Mouse (Mus musculus): ENCODE measurements around the gene Tmie. TPM values are rescaled to one million over a fixed set of nuclear protein-coding genes. Genes with fewer than 3 reads are reported as not detected.
"Not testable (repeated sequence)": the region's sequence is repeated elsewhere in the genome, so short reads cannot be mapped to it uniquely, and the experiment has no call there.

Gene Tmie
- polyA plus RNA-seq, 1 experiment from 2014 or later: 0.22 TPM

GRCm38 (mm10) chr9:110825832-110826231 is 54.1 kb downstream of the Tmie start:
- Histone ChIP-seq H3K4me3 (no peak overlapping the region), H3K36me3 (ENCODE audit: poor library complexity, severe bottlenecking) (no peaks in the 10 kb centered on the region), H3K4me1 (no peaks in the 10 kb centered on the region), H3K27me3 (no peaks in the 10 kb centered on the region), H3K9ac (no peak overlapping the region), H3K9me3 (replicated peaks) (no peaks in the 10 kb centered on the region), H3K27ac (no peak overlapping the region), H3K4me2 (no peak overlapping the region)
- ATAC-seq: no peak
- WGBS: 73% methylated on average over 7 of the region's 7 CpGs

- WGBS: 82% methylated on average over 4 of the region's 4 CpGs
- ATAC-seq: no peak
- Histone ChIP-seq H3K4me3 (no peak overlapping the region), H3K27me3 (no peaks in the 10 kb centered on the region), H3K4me1 (no peaks in the 10 kb centered on the region), H3K9ac (no peak overlapping the region), H3K4me2 (no peak overlapping the region), H3K27ac (no peak overlapping the region), H3K36me3 (ENCODE audit: poor library complexity, severe bottlenecking) (no peaks in the 10 kb centered on the region), H3K9me3 (replicated peaks) (no peaks in the 10 kb centered on the region)
Measured at GRCm38 (mm10) chr9:110825426-110825825, 54.5 kb downstream of the Tmie start.

- Histone ChIP-seq H3K4me3 (no peak overlapping the region), H3K9me3 (replicated peaks) (no peaks in the 10 kb centered on the region), H3K36me3 (ENCODE audit: poor library complexity, severe bottlenecking) (no peaks in the 10 kb centered on the region), H3K4me2 (no peak overlapping the region), H3K27ac (no peak overlapping the region), H3K9ac (no peak overlapping the region), H3K4me1 (no peaks in the 10 kb centered on the region), H3K27me3 (no peaks in the 10 kb centered on the region)
- WGBS: 87% methylated on average over 7 of the region's 7 CpGs
- no peak for ATAC-seq
Measured at GRCm38 (mm10) chr9:110821436-110821835, 58.5 kb downstream of the Tmie start.

GRCm38 (mm10) chr9:110820546-110820945 is 59.4 kb downstream of the Tmie start:
- not testable (repeated sequence) for H3K9ac ChIP-seq; H3K27ac ChIP-seq; ATAC-seq; H3K4me1 ChIP-seq; H3K27me3 ChIP-seq; H3K4me2 ChIP-seq; H3K4me3 ChIP-seq; H3K9me3 ChIP-seq (replicated peaks); H3K36me3 ChIP-seq (ENCODE audit: poor library complexity, severe bottlenecking)

Small RNA genes within 50 kb of the gene (microRNA-seq; reads per million reads assigned to microRNA genes)
- not detected for gene Gm24269

Other genes with a start within 250 kb of the Tmie start
- 2.1 and 2.2 TPM in 2 replicates for gene Nbeal2, start 226.0 kb downstream of the Tmie start, polyA plus RNA-seq (2015; fragmentation: Nextera tagmentation; extraction: Ambion mirVana)
- gene Ccdc12, start 223.6 kb downstream of the Tmie start, polyA plus RNA-seq (2015; fragmentation: Nextera tagmentation; extraction: Ambion mirVana): 146 and 152 TPM in 2 replicates
- gene Myl3, start 138.3 kb downstream of the Tmie start, polyA plus RNA-seq (2015; fragmentation: Nextera tagmentation; extraction: Ambion mirVana): 0.40 and 1.8 TPM in 2 replicates
- gene Pth1r, start 133.0 kb downstream of the Tmie start, polyA plus RNA-seq (2015; fragmentation: Nextera tagmentation; extraction: Ambion mirVana): 5.5 and 5.9 TPM in 2 replicates
- not detected in 2 replicates for gene Prss42, start 81.9 kb downstream of the Tmie start, polyA plus RNA-seq (2015; fragmentation: Nextera tagmentation; extraction: Ambion mirVana)
- gene Prss44, start 66.1 kb downstream of the Tmie start, polyA plus RNA-seq (2015; fragmentation: Nextera tagmentation; extraction: Ambion mirVana): not detected in 2 replicates
- not detected in 2 replicates for gene Prss43, start 53.4 kb downstream of the Tmie start, polyA plus RNA-seq (2015; fragmentation: Nextera tagmentation; extraction: Ambion mirVana)
- gene Prss45, start 45.5 kb downstream of the Tmie start, polyA plus RNA-seq (2015; fragmentation: Nextera tagmentation; extraction: Ambion mirVana): not detected in 2 replicates
- gene Prss46, start 35.6 kb downstream of the Tmie start, polyA plus RNA-seq (2015; fragmentation: Nextera tagmentation; extraction: Ambion mirVana): not detected in 2 replicates
- 0.11 and 0.15 TPM in 2 replicates for gene Prss50, start 22.1 kb downstream of the Tmie start, polyA plus RNA-seq (2015; fragmentation: Nextera tagmentation; extraction: Ambion mirVana)
- 0.62 and 0.90 TPM in 2 replicates for gene Als2cl, start 243 bp downstream of the Tmie start, polyA plus RNA-seq (2015; fragmentation: Nextera tagmentation; extraction: Ambion mirVana)
- not detected in 2 replicates for gene Fam240a, start 36.7 kb upstream of the Tmie start, polyA plus RNA-seq (2015; fragmentation: Nextera tagmentation; extraction: Ambion mirVana)
- not detected in 2 replicates for gene Tdgf1, start 66.0 kb upstream of the Tmie start, polyA plus RNA-seq (2015; fragmentation: Nextera tagmentation; extraction: Ambion mirVana)
- 0.13 and 0.34 TPM in 2 replicates for gene Lrrc2, start 71.4 kb upstream of the Tmie start, polyA plus RNA-seq (2015; fragmentation: Nextera tagmentation; extraction: Ambion mirVana)
- gene Rtp3, start 110.5 kb upstream of the Tmie start, polyA plus RNA-seq (2015; fragmentation: Nextera tagmentation; extraction: Ambion mirVana): not detected in 2 replicates
- 0.81 TPM in 1 of 2 replicates, not detected in the other for gene Ltf, start 139.2 kb upstream of the Tmie start, polyA plus RNA-seq (2015; fragmentation: Nextera tagmentation; extraction: Ambion mirVana)
- gene Ccrl2, start 177.4 kb upstream of the Tmie start, polyA plus RNA-seq (2015; fragmentation: Nextera tagmentation; extraction: Ambion mirVana): 0.65 and 0.81 TPM in 2 replicates
- gene Lrrfip2, start 237.5 kb upstream of the Tmie start, polyA plus RNA-seq (2015; fragmentation: Nextera tagmentation; extraction: Ambion mirVana): 40.4 and 42.1 TPM in 2 replicates

Measured in forebrain, embryonic 13.5 days (tissue).